Mouse (Mus musculus) MEL (cell line): ENCODE measurements at regions not wholly inside any gene's neighbourhood (a gene's known extent, or its start where the extent isn't known, plus 50 kb on each side); places are given as distances from the start of the nearest gene placed in this dataset.

ENCODE experiments used
- DNase-seq: peaks from one replicate; pipeline ENCODE4 v3.0.0; 2011; ENCODE audit warnings: low read depth, low spot score
- H3K27ac ChIP-seq: 2 replicates; pipeline ENCODE4 v1.5.1; 2012; ENCODE audit warnings: low read depth, mild to moderate bottlenecking, control low read depth, low read length, moderate library complexity; ENCODE audit not compliant: control insufficient read depth
- H3K27me3 ChIP-seq, 2 experiments: fragments of 150-350 bp in 1 of 2; sonication (generic) in 1 of 2; 2 replicates each; pipeline ENCODE4 v1.6.1; 2012; ENCODE audit warnings: low read length in 2 of 2, mild to moderate bottlenecking in 2 of 2, improper control_type of control experiment in 1 of 2, moderate library complexity in 1 of 2; ENCODE audit not compliant: insufficient read depth in 2 of 2, control insufficient read depth in 1 of 2
- H3K36me3 ChIP-seq, 2 experiments: 2 replicates each; pipeline ENCODE4 v1.6.1; 2012 to 2014; ENCODE audit warnings: low read length in 2 of 2, improper control_type of control experiment in 1 of 2, inconsistent platforms in 1 of 2, mild to moderate bottlenecking in 1 of 2; ENCODE audit not compliant: insufficient read depth in 2 of 2, control insufficient read depth in 1 of 2
- H3K4me1 ChIP-seq, 2 experiments: fragments of 150-350 bp in 1 of 2; sonication (generic) in 1 of 2; 2 replicates each; pipeline ENCODE4 v1.6.1; 2012; ENCODE audit warnings: low read length in 2 of 2, improper control_type of control experiment in 1 of 2, mild to moderate bottlenecking in 1 of 2; ENCODE audit not compliant: insufficient read depth in 2 of 2, control insufficient read depth in 1 of 2
- H3K4me3 ChIP-seq, 2 experiments: fragments of 150-350 bp in 1 of 2; sonication (generic) in 1 of 2; 2 replicates each; pipeline ENCODE4 v1.5.1; 2012; ENCODE audit warnings: low read depth in 2 of 2, low read length in 2 of 2, mild to moderate bottlenecking in 2 of 2, moderate library complexity in 2 of 2, control low read depth in 1 of 2, improper control_type of control experiment in 1 of 2; ENCODE audit not compliant: control insufficient read depth in 1 of 2, insufficient read depth in 1 of 2
- H3K79me2 ChIP-seq: 2 replicates; pipeline ENCODE4 v1.6.1; 2012; ENCODE audit warnings: mild to moderate bottlenecking, low read length, moderate library complexity; ENCODE audit not compliant: control insufficient read depth, poor library complexity, insufficient read depth
- H3K9ac ChIP-seq: 2 replicates; pipeline ENCODE4 v1.6.1; 2012; ENCODE audit warnings: low read depth, mild to moderate bottlenecking, control low read depth, low read length, moderate library complexity; ENCODE audit not compliant: control insufficient read depth, poor library complexity, severe bottlenecking
- H3K9me3 ChIP-seq: fragments of 150-350 bp; sonication (generic); replicated peaks from 2 replicates; pipeline ENCODE4 v1.6.1; 2012; ENCODE audit warnings: mild to moderate bottlenecking, low read length, improper control_type of control experiment, moderate library complexity; ENCODE audit not compliant: insufficient read depth
- BHLHE40 ChIP-seq: IDR thresholded peaks from 2 replicates; pipeline ENCODE4 v1.6.1; 2012; ENCODE audit warnings: low read depth, mild to moderate bottlenecking, inconsistent platforms, low read length, improper control_type of control experiment, borderline replicate concordance
- CTCF ChIP-seq, 3 experiments: IDR thresholded peaks in 2 of 3; conservative IDR thresholded peaks in 1 of 3; 2 replicates each; pipeline ENCODE4 v1.5.1; 2011 to 2012; ENCODE audit warnings: low read length in 3 of 3, low read depth in 2 of 3, mild to moderate bottlenecking in 2 of 3, improper control_type of control experiment in 1 of 3, inconsistent platforms in 1 of 3, mixed read lengths in 1 of 3, moderate library complexity in 1 of 3; ENCODE audit not compliant: control insufficient read depth in 1 of 3, insufficient read depth in 1 of 3, poor library complexity in 1 of 3, severe bottlenecking in 1 of 3
- E2F4 ChIP-seq: IDR thresholded peaks from 2 replicates; pipeline ENCODE4 v1.6.1; 2011; ENCODE audit warnings: low read depth, low read length, improper control_type of control experiment, borderline replicate concordance
- ELF1 ChIP-seq: IDR thresholded peaks from 2 replicates; pipeline ENCODE4 v1.6.1; 2014; ENCODE audit warnings: low read depth, mild to moderate bottlenecking, inconsistent platforms, low read length, improper control_type of control experiment, moderate library complexity
- EP300 ChIP-seq, 2 experiments: IDR thresholded peaks; 2 replicates each; pipeline ENCODE4 v1.6.1; 2011; ENCODE audit warnings: improper control_type of control experiment in 2 of 2, low read length in 2 of 2, low read depth in 1 of 2, mild to moderate bottlenecking in 1 of 2
- ETS1 ChIP-seq: IDR thresholded peaks from 2 replicates; pipeline ENCODE4 v1.6.1; 2012; ENCODE audit warnings: low read depth, mild to moderate bottlenecking, inconsistent platforms, low read length, improper control_type of control experiment, moderate library complexity
- GABPA ChIP-seq: IDR thresholded peaks from 2 replicates; pipeline ENCODE4 v1.6.1; 2012; ENCODE audit warnings: low read depth, mild to moderate bottlenecking, inconsistent platforms, low read length, improper control_type of control experiment, moderate library complexity
- JUND ChIP-seq: IDR thresholded peaks from 2 replicates; pipeline ENCODE4 v1.6.1; 2011; ENCODE audit warnings: low read depth, mild to moderate bottlenecking, improper control_type of control experiment, low read length
- MAX ChIP-seq: IDR thresholded peaks from 2 replicates; pipeline ENCODE4 v1.6.1; 2011; ENCODE audit warnings: low read length, improper control_type of control experiment
- MAZ ChIP-seq: IDR thresholded peaks from 2 replicates; pipeline ENCODE4 v1.6.1; 2012; ENCODE audit warnings: low read depth, mild to moderate bottlenecking, inconsistent platforms, low read length, improper control_type of control experiment
- MYB ChIP-seq: IDR thresholded peaks from 2 replicates; pipeline ENCODE4 v1.6.1; 2011; ENCODE audit warnings: mild to moderate bottlenecking, low read depth, low read length, improper control_type of control experiment
- MYC ChIP-seq: IDR thresholded peaks from 2 replicates; pipeline ENCODE4 v1.6.1; 2011; ENCODE audit warnings: low read depth, mild to moderate bottlenecking, low read length, improper control_type of control experiment, moderate library complexity
- NELFE ChIP-seq: IDR thresholded peaks from 2 replicates; pipeline ENCODE4 v1.6.1; 2011; ENCODE audit warnings: low read depth, low read length, improper control_type of control experiment
- NRF1 ChIP-seq: IDR thresholded peaks from 2 replicates; pipeline ENCODE4 v1.6.1; 2014; ENCODE audit warnings: low read depth, mild to moderate bottlenecking, inconsistent platforms, low read length, improper control_type of control experiment, moderate library complexity; ENCODE audit not compliant: poor library complexity, insufficient read depth, severe bottlenecking
- POLR2A ChIP-seq, 2 experiments: IDR thresholded peaks; 2 replicates each; pipeline ENCODE4 v1.6.1; 2011 to 2012; ENCODE audit warnings: low read length in 2 of 2, mild to moderate bottlenecking in 2 of 2, control low read depth in 1 of 2, improper control_type of control experiment in 1 of 2, low read depth in 1 of 2, moderate library complexity in 1 of 2; ENCODE audit not compliant: control insufficient read depth in 1 of 2, insufficient read depth in 1 of 2, poor library complexity in 1 of 2
- POLR2AphosphoS5 ChIP-seq: IDR thresholded peaks from 2 replicates; pipeline ENCODE4 v1.6.1; 2012; ENCODE audit warnings: low read depth, borderline replicate concordance, mild to moderate bottlenecking, inconsistent platforms, low read length, moderate library complexity, mixed read lengths
- RAD21 ChIP-seq: IDR thresholded peaks from 2 replicates; pipeline ENCODE4 v1.6.1; 2011; ENCODE audit warnings: mild to moderate bottlenecking, low read depth, low read length, improper control_type of control experiment
- RCOR1 ChIP-seq: IDR thresholded peaks from 2 replicates; pipeline ENCODE4 v1.6.1; 2012; ENCODE audit warnings: low read depth, mild to moderate bottlenecking, inconsistent platforms, low read length, improper control_type of control experiment
- SMC3 ChIP-seq: IDR thresholded peaks from 2 replicates; pipeline ENCODE4 v1.6.1; 2011; ENCODE audit warnings: low read depth, low read length, improper control_type of control experiment
- TAL1 ChIP-seq: IDR thresholded peaks from 2 replicates; pipeline ENCODE4 v1.6.1; 2012; ENCODE audit warnings: mild to moderate bottlenecking, inconsistent platforms, low read length, moderate library complexity, mixed read lengths
- TBP ChIP-seq: IDR thresholded peaks from 2 replicates; pipeline ENCODE4 v1.8.0; 2011; ENCODE audit warnings: low read depth, low read length, improper control_type of control experiment
- ZC3H11A ChIP-seq: IDR thresholded peaks from 2 replicates; pipeline ENCODE4 v1.6.1; 2012; ENCODE audit warnings: low read depth, mild to moderate bottlenecking, inconsistent platforms, low read length, improper control_type of control experiment

GRCm38 (mm10) chr13:37517055-37517807, 172.2 kb downstream of the Ly86 start:
- DNase-seq: no peak
- H3K27ac ChIP-seq: no peak overlapping the region
- no peaks in the 10 kb centered on the region for H3K79me2 ChIP-seq
- no peaks in the 10 kb centered on the region for H3K9me3 ChIP-seq
- H3K9ac ChIP-seq: no peak overlapping the region
- 0 out of 4 replicates have a peak, but pooled peaks cover 0 to 1% of the 10 kb centered on the region in 2 experiments for H3K27me3 ChIP-seq
- no peaks in the 10 kb centered on the region for H3K36me3 ChIP-seq
- H3K4me1 ChIP-seq: no peaks in the 10 kb centered on the region
- TF ChIP-seq POLR2A (IDR thresholded peaks at IDR 0.05; ENCODE audit: control insufficient read depth in 1 of 2, insufficient read depth in 1 of 2, low read depth in 1 of 2, low read length in 2 of 2, poor library complexity in 1 of 2) (no peak), TBP (no peak), MAX (no peak)
- TF ChIP-seq, all 39 proteins: peak for 0
- H3K4me3 ChIP-seq: no peak overlapping the region

DNA sequence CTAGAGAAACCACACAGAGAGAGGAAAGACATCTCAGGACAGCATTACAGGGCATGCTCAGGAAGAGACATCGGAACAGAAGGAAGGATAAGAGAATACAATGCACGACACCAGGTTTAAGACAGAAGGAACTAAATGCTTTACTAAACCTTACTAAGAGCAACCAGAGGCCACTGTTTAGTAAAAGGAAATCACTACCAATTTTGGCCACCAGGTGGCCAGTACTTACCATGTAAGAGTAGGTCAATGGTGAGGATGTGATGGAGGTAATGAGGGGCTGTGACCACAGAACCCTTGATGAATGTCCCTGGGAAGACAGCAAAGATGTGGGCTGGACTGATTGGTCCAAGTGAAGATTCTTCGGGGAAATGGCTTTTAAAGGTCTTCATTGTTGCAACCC, 174.9 kb downstream of the Ly86 start:
- H3K4me1 ChIP-seq: no peaks in the 10 kb centered on the region
- H3K4me3 ChIP-seq: no peak overlapping the region
- TF ChIP-seq RAD21: peak; percentile 66
- peak; percentile 77 for TF ChIP-seq ZC3H11A
- TF ChIP-seq GABPA: no peak
- peak; percentile 8 to 76 (median 64); a peak in 4 of 6 replicates for TF ChIP-seq CTCF (IDR thresholded peaks at IDR 0.05 in 2 of 3, conservative IDR thresholded peaks at IDR 0.05 in 1 of 3; ENCODE audit: control insufficient read depth in 1 of 3, insufficient read depth in 1 of 3, low read depth in 2 of 3, low read length in 3 of 3, poor library complexity in 1 of 3, severe bottlenecking in 1 of 3)
- peak; percentile 91 for TF ChIP-seq SMC3
- H3K27me3 ChIP-seq: peaks cover 0 to 5% of the 10 kb centered on the region in 2 experiments; a peak in 2 of 4 replicates
- H3K36me3 ChIP-seq: no peaks in the 10 kb centered on the region
- no peaks in the 10 kb centered on the region for H3K9me3 ChIP-seq
- no peak overlapping the region for H3K27ac ChIP-seq
- no peak overlapping the region for H3K9ac ChIP-seq
- DNase-seq: peak; percentile 83
- H3K79me2 ChIP-seq: no peaks in the 10 kb centered on the region

DNA sequence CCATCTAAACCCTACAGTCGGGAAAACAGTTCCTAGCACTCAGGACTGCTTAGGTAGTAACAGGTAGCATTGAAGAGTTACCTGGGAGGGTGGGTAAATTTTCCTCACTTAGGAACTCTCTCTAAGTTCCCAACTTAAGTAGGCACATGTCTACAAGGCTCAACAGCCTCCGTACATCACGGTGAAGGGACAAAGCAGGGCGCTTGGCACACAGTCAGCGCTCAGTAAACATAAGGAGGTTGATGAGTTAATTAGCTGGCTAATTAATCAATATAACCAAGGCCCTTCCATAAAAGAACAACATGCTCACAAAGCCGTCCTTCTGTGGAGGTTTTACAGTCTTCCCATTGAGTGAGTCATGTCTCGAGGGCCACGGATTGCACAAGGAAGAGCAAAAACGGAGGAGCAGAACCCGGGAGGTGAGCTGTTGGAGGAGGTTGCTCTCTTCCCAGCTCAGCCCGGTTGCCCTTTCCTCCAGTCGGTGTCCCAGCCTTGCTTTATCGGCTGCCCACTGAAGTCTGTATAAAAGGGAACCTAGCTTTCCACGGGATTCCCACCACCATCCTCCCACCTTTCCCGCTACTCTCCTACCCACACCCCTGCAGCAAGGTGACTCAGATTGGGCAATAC, 180.2 kb downstream of the Ly86 start:
- no peak overlapping the region for H3K27ac ChIP-seq
- H3K27me3 ChIP-seq: peaks cover 5 to 7% of the 10 kb centered on the region in 2 experiments; a peak in 2 of 4 replicates
- H3K9me3 ChIP-seq: no peaks in the 10 kb centered on the region
- H3K36me3 ChIP-seq: no peaks in the 10 kb centered on the region
- H3K4me3 ChIP-seq: no peak overlapping the region
- TF ChIP-seq MAZ (no peak), EP300 (IDR thresholded peaks at IDR 0.05; ENCODE audit: low read depth in 1 of 2, low read length in 2 of 2) (no peak), RAD21 (no peak), POLR2AphosphoS5 (no peak), MYC (no peak), BHLHE40 (no peak), ZC3H11A (no peak), NELFE (no peak), ELF1 (no peak), MAX (no peak), JUND (no peak), NRF1 (no peak), MYB (no peak), POLR2A (IDR thresholded peaks at IDR 0.05; ENCODE audit: control insufficient read depth in 1 of 2, insufficient read depth in 1 of 2, low read depth in 1 of 2, low read length in 2 of 2, poor library complexity in 1 of 2) (no peak), TAL1 (no peak), RCOR1 (no peak), ETS1 (no peak), E2F4 (no peak)
- H3K9ac ChIP-seq: no peak overlapping the region
- DNase-seq: no peak
- no peaks in the 10 kb centered on the region for H3K79me2 ChIP-seq
- no peaks in the 10 kb centered on the region for H3K4me1 ChIP-seq
